Mouse (Mus musculus) left cerebral cortex, adult 2 months (tissue): ENCODE results near the gene Katnal1. TPM values are rescaled to one million over a fixed set of nuclear protein-coding genes. Genes with fewer than 3 reads are reported as not detected.

Experiments
- DNase-seq, 2 experiments: peaks; one replicate each; pipeline ENCODE4 v3.0.0; 2021 to 2022; ENCODE audit warnings: low spot score in 2 of 2, mixed read lengths in 1 of 2; ENCODE audit errors: extremely low spot score in 1 of 2
- H3K27ac ChIP-seq: fragments of 200-600 bp; 2 replicates; pipeline ENCODE4 v1.8.1; 2022
- H3K4me3 ChIP-seq: fragments of 200-600 bp; 2 replicates; pipeline ENCODE4 v1.8.1; 2022
- CTCF ChIP-seq: fragments of 200-600 bp; IDR thresholded peaks from 2 replicates; pipeline ENCODE4 v1.8.1; 2022; ENCODE audit warnings: antibody characterized with exemption, mild to moderate bottlenecking, moderate library complexity
- intact Hi-C: fragments of 180-260 bp; cut with DNase I; formaldehyde crosslinking; loops from one replicate; pipeline ENCODE4 v1.15.1; 2025
- total RNA-seq, 2 experiments: library from RNA; stranded (reverse); gene quantifications; 2 replicates each; pipeline ENCODE4 v1.2.3; 2021

Katnal1 gene
- total RNA-seq, 2 experiments from 2014 or later = 76.6 to 78.1 TPM

DNA sequence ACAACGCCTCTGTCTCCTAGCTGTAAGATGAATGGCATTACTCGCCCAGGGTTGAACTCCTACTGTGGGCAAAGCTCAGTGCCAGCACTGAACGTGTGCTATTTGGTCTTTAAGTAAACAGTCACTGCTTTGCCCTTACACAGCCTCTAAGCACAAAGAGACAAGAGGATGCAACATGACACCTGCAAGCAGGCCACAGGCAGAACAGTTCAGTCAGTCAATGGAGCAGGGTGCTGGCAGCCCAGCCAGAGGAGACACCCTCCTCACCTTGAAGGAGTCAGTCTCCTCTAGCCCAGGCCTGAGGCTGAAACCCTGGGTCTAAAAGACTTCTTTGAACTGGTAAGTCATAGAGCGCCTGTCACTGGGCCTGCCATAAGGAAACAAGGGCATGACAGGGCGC, 11.1 kb downstream of the Katnal1 start:
- no peak for DNase-seq
- Histone ChIP-seq H3K4me3 (no peak overlapping the region), H3K27ac (no peak overlapping the region)
- TF ChIP-seq CTCF = no peak
- intact Hi-C loops = no loop called here

DNA sequence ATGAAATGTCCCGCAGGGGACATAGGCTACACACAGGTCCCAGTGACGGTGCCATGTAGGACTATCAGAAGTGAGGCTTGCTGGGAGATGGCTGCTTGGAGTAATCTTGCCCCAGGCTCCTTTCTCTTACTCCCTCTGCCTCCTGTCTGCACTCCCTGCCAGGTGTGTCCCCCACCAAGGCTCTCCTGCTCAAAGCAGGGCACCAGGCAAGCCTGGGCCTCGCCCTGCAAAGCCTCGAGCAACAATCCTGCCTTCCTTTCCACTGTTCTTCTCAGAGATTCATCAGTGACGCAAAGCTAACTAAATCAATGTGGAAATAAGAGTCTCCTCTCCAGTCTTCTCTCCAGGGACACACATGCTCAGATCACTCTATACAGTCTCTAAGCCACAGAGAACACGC, 12.3 kb downstream of the Katnal1 start:
- Histone ChIP-seq H3K4me3 (no peak overlapping the region), H3K27ac (no peak overlapping the region)
- intact Hi-C loops = no loop called here
- TF ChIP-seq CTCF = no peak
- no peak for DNase-seq

DNA sequence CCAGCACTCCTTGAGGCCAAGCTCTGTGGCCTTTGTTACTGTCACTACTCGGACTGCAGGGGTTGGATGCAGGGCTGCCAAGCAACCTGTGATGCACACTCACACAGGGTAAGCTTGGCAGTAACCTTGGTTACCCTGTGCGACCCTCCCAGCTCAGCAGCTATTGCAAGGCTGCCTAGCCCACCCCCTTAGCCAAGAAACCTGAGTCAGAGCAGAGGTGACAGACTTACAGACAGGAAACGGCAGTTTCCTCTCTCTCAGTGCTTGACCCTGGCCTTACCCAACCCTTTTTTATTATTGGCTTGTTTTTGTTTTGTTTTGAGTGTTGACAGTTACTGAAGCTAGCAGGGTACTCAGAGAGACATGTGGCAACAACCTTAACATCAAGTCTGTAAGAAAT, 16.9 kb downstream of the Katnal1 start:
- intact Hi-C loops = no loop called here
- TF ChIP-seq CTCF = no peak
- no peak overlapping the region for H3K4me3 ChIP-seq
- no peak overlapping the region for H3K27ac ChIP-seq
- DNase-seq = no peak

DNA sequence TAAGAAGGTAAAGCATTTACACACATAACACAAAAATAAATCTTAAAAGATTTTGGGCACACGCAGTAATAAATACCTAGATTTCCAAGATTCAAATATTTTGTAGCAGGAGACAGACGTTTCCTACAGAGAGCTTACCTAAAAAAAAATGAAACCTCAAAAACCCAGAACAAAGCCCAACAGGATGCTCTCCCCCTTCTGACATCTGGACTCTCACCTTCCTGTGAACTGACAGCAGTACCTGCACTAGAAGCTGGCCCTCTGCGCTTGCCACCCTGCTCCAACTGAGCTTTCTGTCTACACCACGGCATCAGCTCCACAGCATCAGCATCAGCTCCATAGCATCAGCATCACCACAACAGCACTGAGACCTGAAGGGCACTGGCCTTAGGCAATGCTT, 19.1 kb downstream of the Katnal1 start:
- Histone ChIP-seq H3K27ac (no peak overlapping the region), H3K4me3 (no peak overlapping the region)
- no peak for DNase-seq
- intact Hi-C loops = no loop called here
- no peak for TF ChIP-seq CTCF

DNA sequence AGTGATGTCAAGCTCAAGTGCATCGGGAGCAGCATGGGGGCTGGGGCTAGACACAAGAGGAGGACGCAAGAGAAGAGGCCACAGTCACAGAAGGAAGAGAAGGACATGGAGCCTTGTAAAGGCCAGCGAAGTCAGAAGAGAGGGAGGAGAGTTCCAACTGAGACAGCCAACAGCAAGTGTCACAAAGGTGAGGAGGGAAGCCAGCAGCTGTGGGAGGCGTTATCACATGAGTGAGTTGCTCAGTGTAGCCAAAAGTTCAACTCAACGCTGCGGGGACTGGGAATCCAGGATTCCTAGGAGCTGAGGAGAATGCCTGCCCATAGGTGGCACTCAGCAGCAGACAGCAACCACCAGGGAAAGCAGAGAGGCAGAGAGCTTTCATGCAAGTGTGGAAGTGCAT, 19.7 kb downstream of the Katnal1 start:
- peak; percentile 43 for TF ChIP-seq CTCF
- intact Hi-C loops = no loop called here
- Histone ChIP-seq H3K4me3 (no peak overlapping the region), H3K27ac (peak overlapping the region; percentile 9; the same call in 1 of the 2 replicates)
- no peak for DNase-seq

DNA sequence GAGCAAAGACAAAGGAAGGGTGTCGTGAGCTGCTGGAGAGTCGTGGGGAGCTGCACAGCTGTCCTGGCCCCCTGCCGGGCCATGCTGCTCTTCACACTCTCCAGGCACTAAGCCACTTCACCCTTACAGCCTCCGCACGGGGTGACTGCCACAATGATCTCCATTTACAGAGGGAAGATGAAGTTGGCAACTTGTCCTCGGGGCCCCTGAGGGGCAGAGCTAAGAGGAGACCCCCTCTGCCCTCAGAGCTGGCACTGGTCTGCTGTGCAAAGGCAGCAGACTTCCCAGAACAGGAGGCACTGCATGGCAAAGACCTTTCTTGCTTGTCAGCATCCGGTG, 20.1 kb downstream of the Katnal1 start:
- intact Hi-C loops = no loop called here
- H3K4me3 ChIP-seq = no peak overlapping the region
- no peak; the same call in 1 of the 2 replicates for TF ChIP-seq CTCF
- peak overlapping the region; percentile 9; the same call in 1 of the 2 replicates for H3K27ac ChIP-seq
- DNase-seq = no peak

DNA sequence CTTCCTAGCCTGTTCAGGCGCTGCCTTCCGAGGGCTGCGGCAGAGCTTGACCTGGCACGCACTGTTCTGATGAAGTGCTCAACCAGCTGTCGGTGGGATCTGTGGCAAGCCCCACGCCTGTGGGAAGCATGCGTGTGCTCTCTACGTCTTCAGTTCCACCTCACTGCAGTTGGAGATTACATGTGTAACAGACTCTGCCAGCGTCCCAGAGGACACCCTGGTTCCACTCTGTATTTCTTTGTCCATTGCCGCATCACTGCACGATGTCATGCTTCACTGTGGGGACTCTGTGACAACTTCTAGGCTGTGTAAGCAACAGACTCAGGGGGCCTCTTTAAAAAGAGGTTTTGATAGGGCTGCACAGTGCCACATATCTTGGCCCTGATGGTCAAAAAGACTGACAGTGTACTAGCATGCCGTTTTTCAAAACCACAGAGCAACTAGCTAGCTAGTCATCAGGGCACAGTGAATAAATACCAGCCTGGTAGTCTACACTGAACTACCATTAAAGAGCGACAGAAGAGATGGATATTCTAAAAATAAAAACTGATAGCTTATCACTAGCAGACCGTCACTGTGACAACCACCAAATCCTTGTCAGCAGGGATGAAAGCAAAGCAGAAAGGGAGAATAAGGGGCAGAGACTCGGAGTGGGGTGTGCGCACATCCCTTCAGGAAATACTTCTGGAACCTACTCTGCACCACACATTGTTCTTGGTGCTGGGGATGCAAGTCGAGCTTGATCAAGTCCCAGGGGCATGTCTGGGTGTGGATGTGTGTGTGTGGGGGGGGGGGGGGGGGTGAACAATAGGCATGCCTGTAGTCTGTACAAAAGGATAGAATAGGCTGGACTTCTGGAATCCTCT, 20.7 kb downstream of the Katnal1 start:
- H3K27ac ChIP-seq = no peak overlapping the region
- intact Hi-C loops = no loop called here
- TF ChIP-seq CTCF = no peak
- no peak overlapping the region for H3K4me3 ChIP-seq
- DNase-seq = no peak

DNA sequence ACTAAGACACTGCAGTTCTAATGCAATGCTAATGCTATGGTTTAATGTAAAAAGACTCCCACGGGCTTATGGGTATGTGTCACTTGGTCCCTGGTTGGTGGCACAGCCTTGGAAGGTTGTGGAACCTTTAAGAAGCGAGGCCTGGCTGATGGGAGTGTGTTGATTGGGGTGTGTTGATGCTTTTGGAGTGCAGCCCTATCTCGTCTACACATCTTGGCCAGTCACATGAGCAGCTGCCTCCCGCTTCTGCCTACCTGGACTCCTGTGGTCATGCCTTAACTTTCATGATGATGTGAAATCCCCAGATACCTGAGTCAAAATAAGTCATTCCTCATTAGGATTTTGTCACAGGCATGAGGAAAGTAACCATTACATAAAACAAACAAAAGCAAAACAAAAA, 22.8 kb downstream of the Katnal1 start:
- TF ChIP-seq CTCF = no peak
- DNase-seq = no peak
- intact Hi-C loops = no loop called here
- H3K27ac ChIP-seq = no peak overlapping the region
- H3K4me3 ChIP-seq = no peak overlapping the region

DNA sequence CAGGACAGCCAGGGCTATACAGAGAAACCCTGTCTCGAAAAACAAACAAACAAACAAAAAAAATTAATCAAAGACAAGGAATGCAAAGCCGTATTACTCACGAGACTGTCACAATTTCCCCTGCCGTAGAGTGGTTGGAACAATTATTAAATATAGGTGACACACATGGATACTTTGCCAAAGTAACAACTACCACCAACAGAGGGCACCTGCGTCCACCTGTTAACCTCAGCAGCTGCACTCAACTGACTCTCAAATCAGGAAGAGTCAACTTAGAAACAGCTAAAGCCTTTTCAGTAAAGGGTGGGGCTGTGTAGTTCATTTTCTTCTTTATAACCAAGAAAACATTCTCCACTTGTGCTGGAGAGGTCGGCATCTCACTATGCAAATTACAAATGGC, 24.3 kb downstream of the Katnal1 start:
- H3K27ac ChIP-seq = no peak overlapping the region
- intact Hi-C loops = no loop called here
- no peak overlapping the region for H3K4me3 ChIP-seq
- peak; percentile 49 for TF ChIP-seq CTCF
- DNase-seq = no peak

DNA sequence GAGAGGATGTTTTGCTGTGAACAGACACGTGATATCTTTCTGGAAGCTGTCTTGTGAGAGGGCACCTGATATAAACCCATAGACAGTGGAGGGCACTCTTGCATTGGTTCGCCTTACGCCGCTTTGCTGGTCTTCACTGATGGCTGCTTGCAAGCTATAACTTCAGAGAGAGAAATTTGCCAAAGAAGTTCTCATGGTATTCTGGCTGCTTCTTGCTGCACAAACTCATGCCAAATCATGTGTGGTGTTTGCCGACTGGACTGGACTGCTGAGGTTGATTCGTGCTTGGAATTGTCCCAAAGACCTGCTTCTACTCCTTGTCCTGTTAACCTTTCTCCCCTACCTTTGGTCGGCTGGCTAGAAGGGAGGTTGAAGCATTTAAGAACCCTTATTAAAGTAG, 29.8 kb downstream of the Katnal1 start:
- no peak overlapping the region for H3K4me3 ChIP-seq
- DNase-seq = no peak
- intact Hi-C loops = loop anchor here (5.0 kb wide), 1 partner anchor 153 kb away; no protein-coding TSS in a partner anchor
- TF ChIP-seq CTCF = no peak; the same call in 1 of the 2 replicates
- H3K27ac ChIP-seq = no peak overlapping the region

DNA sequence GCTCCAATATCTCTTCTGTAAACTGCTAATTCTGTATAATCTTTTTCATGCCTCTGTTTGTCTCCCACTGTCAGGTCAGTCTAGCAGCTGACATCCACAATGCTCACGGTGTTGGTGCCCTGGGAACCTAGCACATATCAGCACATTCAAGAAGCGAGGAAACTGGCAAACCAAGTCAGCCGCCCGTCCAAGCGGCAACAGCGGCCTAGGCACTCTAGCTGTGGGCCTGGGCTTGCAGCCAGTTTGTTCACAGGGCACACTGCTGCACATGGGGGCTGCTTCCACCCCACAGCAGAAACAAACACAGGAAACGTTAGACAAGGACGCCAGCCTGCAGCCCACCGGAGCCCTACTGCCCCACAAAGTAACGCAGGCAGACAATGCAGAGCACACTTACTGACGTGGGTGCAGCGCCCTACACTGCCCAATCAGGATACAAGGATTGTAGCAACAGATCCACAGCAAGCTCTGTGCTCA, 31.1 kb downstream of the Katnal1 start:
- Histone ChIP-seq H3K4me3 (no peak overlapping the region), H3K27ac (no peak overlapping the region)
- TF ChIP-seq CTCF = no peak
- intact Hi-C loops = loop anchor here (2.0 to 5.0 kb wide), 2 partner anchors 61 to 154 kb away; no protein-coding TSS in a partner anchor
- no peak for DNase-seq

DNA sequence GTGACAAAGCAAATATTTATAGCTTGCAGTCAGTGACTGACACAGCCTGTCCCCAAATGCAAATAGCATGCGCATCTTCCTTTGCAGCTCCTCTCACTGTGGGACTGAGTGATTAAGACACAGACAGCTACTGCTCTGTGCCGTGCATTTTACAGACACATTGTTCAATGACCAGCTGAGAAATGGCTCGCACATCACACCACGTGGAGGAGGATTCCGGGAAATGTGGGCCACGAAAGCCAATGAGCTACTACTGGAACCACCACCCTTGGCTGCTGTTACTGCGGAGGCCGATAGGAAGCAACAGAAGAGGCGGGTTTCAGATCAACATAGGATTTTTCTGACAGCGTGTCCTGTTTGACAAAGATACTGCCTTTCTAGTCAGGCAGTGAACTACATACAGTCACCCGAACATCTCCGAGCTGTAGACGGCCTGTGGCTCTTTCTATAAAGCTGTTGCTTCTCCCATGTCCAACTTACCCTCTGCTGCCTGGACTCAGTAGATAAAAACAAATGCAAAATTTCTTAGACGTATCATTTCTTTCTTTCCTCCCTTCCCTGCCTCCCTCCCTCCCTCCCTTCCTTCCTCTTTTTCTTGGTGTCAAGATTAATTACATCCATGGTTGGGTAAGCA, 31.9 kb downstream of the Katnal1 start:
- intact Hi-C loops = loop anchor here (2.0 to 5.0 kb wide), 2 partner anchors 62 to 155 kb away; no protein-coding TSS in a partner anchor
- no peak overlapping the region for H3K4me3 ChIP-seq
- peak; percentile 55 to 61 for DNase-seq
- TF ChIP-seq CTCF = peak; percentile 4
- peak overlapping the region; percentile 50 for H3K27ac ChIP-seq
